8 mouse cellular contexts compared by ENCODE assay signal in the genomic region with DNA sequence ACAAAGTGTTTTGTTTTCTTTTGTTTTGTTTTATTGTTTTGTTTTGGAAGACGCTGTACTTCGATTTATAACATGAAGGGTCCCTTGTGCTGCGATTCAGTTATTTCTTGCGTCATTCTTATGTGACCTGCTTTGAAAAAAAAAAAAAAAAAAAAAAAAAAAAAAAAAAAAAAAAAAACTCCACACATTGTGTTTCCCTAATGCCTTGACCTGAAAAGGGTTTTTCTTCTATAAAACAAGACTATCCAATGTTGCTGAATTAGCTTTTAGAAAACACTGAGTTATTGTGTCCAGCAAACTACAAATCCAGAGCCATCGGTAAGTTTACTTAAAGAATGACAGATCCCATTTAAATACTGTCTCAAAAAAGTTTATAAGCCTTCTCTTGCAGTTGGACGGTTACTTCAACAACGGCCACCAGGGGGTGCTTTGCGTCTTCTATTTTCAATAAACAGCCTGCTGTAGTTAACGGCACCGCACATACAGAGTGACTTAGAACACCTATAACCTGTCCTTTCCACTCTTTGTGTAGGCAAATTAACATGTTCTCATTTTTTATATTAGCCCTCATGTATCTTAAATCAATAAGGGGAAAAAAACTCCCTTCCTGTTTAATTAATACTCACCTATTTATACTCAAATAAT.
DNase-seq lines count a peak whose midpoint lies in the region; ATAC-seq lines count a peak whose summit lies in the region.

No protein-coding gene starts in this region.

- H3K27ac ChIP-seq in hindbrain, embryonic 10.5 days: no peak overlapping the region
- no peak overlapping the region for H3K27ac ChIP-seq in hindbrain, embryonic 12.5 days
- no peak overlapping the region for H3K27ac ChIP-seq in limb, embryonic 11.5 days (replicated peaks; ENCODE audit: low read depth, low read length)

- no peaks in the 10 kb centered on the region for H3K9me3 ChIP-seq in hindbrain, embryonic 10.5 days
- H3K9me3 ChIP-seq in hindbrain, embryonic 12.5 days (replicated peaks): no peaks in the 10 kb centered on the region
- no peaks in the 10 kb centered on the region for H3K9me3 ChIP-seq in limb, embryonic 11.5 days (ENCODE audit: control insufficient read depth, low read length)

- ATAC-seq in hindbrain, embryonic 12.5 days (ENCODE audit: low FRiP score): no peak
- no peak for ATAC-seq in limb, embryonic 11.5 days (ENCODE audit: insufficient number of reproducible peaks, low FRiP score, low TSS enrichment, low read depth)

- no peaks in the 10 kb centered on the region for H3K36me3 ChIP-seq in hindbrain, embryonic 10.5 days
- no peaks in the 10 kb centered on the region for H3K36me3 ChIP-seq in hindbrain, embryonic 12.5 days
- H3K36me3 ChIP-seq in limb, embryonic 11.5 days (ENCODE audit: control insufficient read depth, insufficient read depth, low read length): no peaks in the 10 kb centered on the region
- H3K36me3 ChIP-seq in splenic B cell, adult 2 months (ENCODE audit: control insufficient read depth, insufficient read depth, low read length, poor library complexity, severe bottlenecking): no peaks in the 10 kb centered on the region

- WGBS in hindbrain, embryonic 10.5 days: 18% methylated on average over 10 of the region's 10 CpGs
- WGBS in hindbrain, embryonic 12.5 days: 16% methylated on average over 10 of the region's 10 CpGs
- WGBS in limb, embryonic 11.5 days: 16% methylated on average over 10 of the region's 10 CpGs

- H3K9ac ChIP-seq in hindbrain, embryonic 12.5 days: no peak overlapping the region
- H3K9ac ChIP-seq in limb, embryonic 11.5 days (ENCODE audit: low read length): no peak overlapping the region

- no peaks in the 10 kb centered on the region for H3K4me1 ChIP-seq in hindbrain, embryonic 10.5 days (replicated peaks)
- H3K4me1 ChIP-seq in hindbrain, embryonic 12.5 days: no peaks in the 10 kb centered on the region
- no peaks in the 10 kb centered on the region for H3K4me1 ChIP-seq in limb, embryonic 11.5 days (ENCODE audit: control insufficient read depth, insufficient read depth, low read length)

- H3K4me2 ChIP-seq in hindbrain, embryonic 12.5 days (replicated peaks): no peak overlapping the region
- H3K4me2 ChIP-seq in limb, embryonic 11.5 days (ENCODE audit: low read depth, severe bottlenecking): no peak overlapping the region

- H3K27me3 ChIP-seq in hindbrain, embryonic 10.5 days (ENCODE audit: insufficient read depth, poor library complexity, severe bottlenecking): no peaks in the 10 kb centered on the region
- no peaks in the 10 kb centered on the region for H3K27me3 ChIP-seq in hindbrain, embryonic 12.5 days
- H3K27me3 ChIP-seq in limb, embryonic 11.5 days (ENCODE audit: control insufficient read depth, insufficient read depth, low read length): no peaks in the 10 kb centered on the region
- no peaks in the 10 kb centered on the region; the same call in 1 of the 2 replicates for H3K27me3 ChIP-seq in splenic B cell, adult 2 months (ENCODE audit: control insufficient read depth, insufficient read depth, low read length, poor library complexity, severe bottlenecking)

- H3K4me3 ChIP-seq in hindbrain, embryonic 10.5 days: no peak overlapping the region
- H3K4me3 ChIP-seq in hindbrain, embryonic 12.5 days: no peak overlapping the region
- H3K4me3 ChIP-seq in limb, embryonic 11.5 days (ENCODE audit: low read depth, low read length): no peak overlapping the region

- peak; percentile 83 for DNase-seq in hindbrain, embryonic 10.5 days (ENCODE audit: low spot score)
- DNase-seq in cerebellum, postnatal 10 days: peak; percentile 92 to 95
- peak; percentile 87 to 90 for DNase-seq in frontal cortex, postnatal 36 days (ENCODE audit: low spot score in 2 of 2)
- DNase-seq in kidney, adult 9 months: peak; percentile 86
- DNase-seq in limb, embryonic 11.5 days (ENCODE audit: low spot score): peak; percentile 91
- peak; percentile 26 to 64 for DNase-seq in monocyte, adult 2 months (ENCODE audit: low read depth in 1 of 2, low spot score in 2 of 2)
- peak; percentile 80 for DNase-seq in splenic B cell, adult 2 months (ENCODE audit: low read depth, low spot score)
